Mouse (Mus musculus) neural tube, embryonic 10.5 days (tissue): ENCODE results near the gene Plin4.

Experiments used
- DNase-seq: peaks from one replicate; pipeline ENCODE4 v3.0.0-alpha.2; 2017; ENCODE audit warnings: low spot score; ENCODE audit errors: extremely low spot score

Plin4 gene

GRCm38 (mm10) chr17:56109219-56110051, at the start of gene Plin4:
Gene Plin4, minus strand, starts transcription at chr17:56109803.
- DNase-seq: no peak

- no peak for DNase-seq
These were observed 44.0 kb upstream of the Plin4 start for GRCm38 (mm10) chr17:56153643-56154042.

GRCm38 (mm10) chr17:56149897-56150296, 40.3 kb upstream of the Plin4 start:
- DNase-seq: no peak

GRCm38 (mm10) chr17:56148790-56149618, 39.4 kb upstream of the Plin4 start:
- no peak for DNase-seq

- no peak for DNase-seq
These were observed 38.7 kb upstream of the Plin4 start for GRCm38 (mm10) chr17:56148280-56148679.

GRCm38 (mm10) chr17:56147420-56147819, 37.8 kb upstream of the Plin4 start:
- DNase-seq: no peak

GRCm38 (mm10) chr17:56146131-56146530, 36.5 kb upstream of the Plin4 start:
- no peak for DNase-seq

GRCm38 (mm10) chr17:56144546-56144945, 34.9 kb upstream of the Plin4 start:
- DNase-seq: no peak

- DNase-seq: peak; percentile 74
These were observed 32.4 kb upstream of the Plin4 start for GRCm38 (mm10) chr17:56141702-56142605.

GRCm38 (mm10) chr17:56139858-56140595, 30.4 kb upstream of the Plin4 start, which contains the start of gene Sema6b:
Gene Sema6b, minus strand, starts transcription at chr17:56140343.
- DNase-seq: peak; percentile 82

- no peak for DNase-seq
These were observed 29.8 kb upstream of the Plin4 start for GRCm38 (mm10) chr17:56139355-56139754.

GRCm38 (mm10) chr17:56137839-56138613, 28.4 kb upstream of the Plin4 start:
- DNase-seq: no peak

- no peak for DNase-seq
These were observed 27.0 kb upstream of the Plin4 start for GRCm38 (mm10) chr17:56136558-56136957.

- DNase-seq: peak; percentile 63
These were observed 24.9 kb upstream of the Plin4 start for GRCm38 (mm10) chr17:56134463-56134971.

GRCm38 (mm10) chr17:56133457-56134363, 24.1 kb upstream of the Plin4 start:
- peak; percentile 45 for DNase-seq

GRCm38 (mm10) chr17:56132661-56133060, 23.1 kb upstream of the Plin4 start:
- peak; percentile 64 for DNase-seq

GRCm38 (mm10) chr17:56131814-56132213, 22.2 kb upstream of the Plin4 start:
- peak; percentile 65 for DNase-seq

GRCm38 (mm10) chr17:56131136-56131535, 21.5 kb upstream of the Plin4 start:
- DNase-seq: no peak
